Mouse (Mus musculus): ENCODE data around the gene Sec61g. TPM values are rescaled to one million over a fixed set of nuclear protein-coding genes. Genes with fewer than 3 reads are reported as not detected.
"Not testable (repeated sequence)": the region's sequence is repeated elsewhere in the genome, so short reads cannot be mapped to it uniquely, and the experiment has no call there.

Gene Sec61g
- polyA plus RNA-seq, 1 experiment, result 4.3 TPM

- no peaks in the 10 kb centered on the region for H3K4me1 ChIP-seq (ENCODE audit: control insufficient read depth, insufficient read depth, insufficient read length, low read length)
- 84% methylated on average over 5 of the region's 5 CpGs for WGBS
- no peak overlapping the region for H3K4me3 ChIP-seq (ENCODE audit: low read depth, low read length)
- no peaks in the 10 kb centered on the region for H3K36me3 ChIP-seq (ENCODE audit: control insufficient read depth, insufficient read depth, low read length)
- no peak overlapping the region for H3K27ac ChIP-seq (ENCODE audit: insufficient read depth, low read depth, low read length)
- TF ChIP-seq POLR2A (IDR thresholded peaks at IDR 0.05; ENCODE audit: low read depth, low read length), result no peak
- TF ChIP-seq CTCF (IDR thresholded peaks at IDR 0.05; ENCODE audit: extremely low read depth, insufficient read length, insufficient replicate concordance, low read depth, low read length), result no peak
- H3K27me3 ChIP-seq (ENCODE audit: control insufficient read depth, insufficient read depth, low read length), result no peaks in the 10 kb centered on the region
Measured at GRCm38 (mm10) chr11:16528391-16528790, 20.1 kb upstream of the Sec61g start.

GRCm38 (mm10) chr11:16527743-16528142 is 19.5 kb upstream of the Sec61g start:
- H3K27ac ChIP-seq (ENCODE audit: insufficient read depth, low read depth, low read length), result no peak overlapping the region
- 80% methylated on average over 5 of the region's 5 CpGs for WGBS
- no peaks in the 10 kb centered on the region for H3K4me1 ChIP-seq (ENCODE audit: control insufficient read depth, insufficient read depth, insufficient read length, low read length)
- H3K27me3 ChIP-seq (ENCODE audit: control insufficient read depth, insufficient read depth, low read length), result no peaks in the 10 kb centered on the region
- no peaks in the 10 kb centered on the region for H3K36me3 ChIP-seq (ENCODE audit: control insufficient read depth, insufficient read depth, low read length)
- no peak overlapping the region for H3K4me3 ChIP-seq (ENCODE audit: low read depth, low read length)
- TF ChIP-seq POLR2A (IDR thresholded peaks at IDR 0.05; ENCODE audit: low read depth, low read length) (no peak), CTCF (IDR thresholded peaks at IDR 0.05; ENCODE audit: extremely low read depth, insufficient read length, insufficient replicate concordance, low read depth, low read length) (no peak)

GRCm38 (mm10) chr11:16526467-16526866 is 18.2 kb upstream of the Sec61g start:
- TF ChIP-seq CTCF (IDR thresholded peaks at IDR 0.05; ENCODE audit: extremely low read depth, insufficient read length, insufficient replicate concordance, low read depth, low read length), result no peak
- no peak for TF ChIP-seq POLR2A (IDR thresholded peaks at IDR 0.05; ENCODE audit: low read depth, low read length)
- Histone ChIP-seq H3K36me3 (ENCODE audit: control insufficient read depth, insufficient read depth, low read length) (no peaks in the 10 kb centered on the region), H3K27me3 (ENCODE audit: control insufficient read depth, insufficient read depth, low read length) (no peaks in the 10 kb centered on the region), H3K4me3 (ENCODE audit: low read depth, low read length) (no peak overlapping the region), H3K27ac (ENCODE audit: insufficient read depth, low read depth, low read length) (no peak overlapping the region), H3K4me1 (ENCODE audit: control insufficient read depth, insufficient read depth, insufficient read length, low read length) (no peaks in the 10 kb centered on the region)
- WGBS, result 64% methylated on average over 2 of the region's 2 CpGs

- Histone ChIP-seq H3K4me3 (ENCODE audit: low read depth, low read length) (no peak overlapping the region), H3K36me3 (ENCODE audit: control insufficient read depth, insufficient read depth, low read length) (no peaks in the 10 kb centered on the region), H3K27me3 (ENCODE audit: control insufficient read depth, insufficient read depth, low read length) (no peaks in the 10 kb centered on the region), H3K27ac (ENCODE audit: insufficient read depth, low read depth, low read length) (no peak overlapping the region), H3K4me1 (ENCODE audit: control insufficient read depth, insufficient read depth, insufficient read length, low read length) (no peaks in the 10 kb centered on the region)
- TF ChIP-seq POLR2A (IDR thresholded peaks at IDR 0.05; ENCODE audit: low read depth, low read length) (no peak), CTCF (IDR thresholded peaks at IDR 0.05; ENCODE audit: extremely low read depth, insufficient read length, insufficient replicate concordance, low read depth, low read length) (no peak)
- 55% methylated on average over 2 of the region's 2 CpGs for WGBS
Measured at GRCm38 (mm10) chr11:16525724-16526123, 17.4 kb upstream of the Sec61g start.

- TF ChIP-seq CTCF (IDR thresholded peaks at IDR 0.05; ENCODE audit: extremely low read depth, insufficient read length, insufficient replicate concordance, low read depth, low read length) (no peak), POLR2A (IDR thresholded peaks at IDR 0.05; ENCODE audit: low read depth, low read length) (no peak)
- Histone ChIP-seq H3K36me3 (ENCODE audit: control insufficient read depth, insufficient read depth, low read length) (no peaks in the 10 kb centered on the region), H3K4me1 (ENCODE audit: control insufficient read depth, insufficient read depth, insufficient read length, low read length) (no peaks in the 10 kb centered on the region), H3K27me3 (ENCODE audit: control insufficient read depth, insufficient read depth, low read length) (no peaks in the 10 kb centered on the region), H3K27ac (ENCODE audit: insufficient read depth, low read depth, low read length) (no peak overlapping the region), H3K4me3 (ENCODE audit: low read depth, low read length) (no peak overlapping the region)
- 35% methylated on average over 3 of the region's 3 CpGs for WGBS
Measured at GRCm38 (mm10) chr11:16524917-16525640, 16.8 kb upstream of the Sec61g start.

- not testable (repeated sequence) for H3K27me3 ChIP-seq (ENCODE audit: control insufficient read depth, insufficient read depth, low read length); H3K4me3 ChIP-seq (ENCODE audit: low read depth, low read length)
- WGBS, result 94% methylated on average over 16 of the region's 16 CpGs
Measured at GRCm38 (mm10) chr11:16515081-16515480, 6.8 kb upstream of the Sec61g start.

GRCm38 (mm10) chr11:16514221-16514620 is 5.9 kb upstream of the Sec61g start:
- H3K4me3 ChIP-seq (ENCODE audit: low read depth, low read length); H3K27me3 ChIP-seq (ENCODE audit: control insufficient read depth, insufficient read depth, low read length); H3K27ac ChIP-seq (ENCODE audit: insufficient read depth, low read depth, low read length); H3K36me3 ChIP-seq (ENCODE audit: control insufficient read depth, insufficient read depth, low read length); H3K4me1 ChIP-seq (ENCODE audit: control insufficient read depth, insufficient read depth, insufficient read length, low read length): not testable (repeated sequence)
- WGBS, result 58% methylated on average over 23 of the region's 23 CpGs

More at GRCm38 (mm10) chr11:16515081-16515480, 6.8 kb upstream of the Sec61g start:
- H3K27ac ChIP-seq (ENCODE audit: insufficient read depth, low read depth, low read length); H3K4me1 ChIP-seq (ENCODE audit: control insufficient read depth, insufficient read depth, insufficient read length, low read length); H3K36me3 ChIP-seq (ENCODE audit: control insufficient read depth, insufficient read depth, low read length): not testable (repeated sequence)

Data from small intestine, adult 2 months (tissue).